Mouse (Mus musculus): Measurements from ENCODE around the gene Gm8246.
"Not testable (repeated sequence)": the region's sequence is repeated elsewhere in the genome, so short reads cannot be mapped to it uniquely, and the experiment has no call there.

Gm8246 gene

GRCm38 (mm10) chr14:5477730-5478129 lies at the start of gene Gm8246:
TSS of gene Gm8246 (minus strand) at chr14:5477830.
- not testable (repeated sequence) for DNase-seq (ENCODE audit: low read depth, low spot score)

- DNase-seq (ENCODE audit: low read depth, low spot score) = not testable (repeated sequence)
Observed at GRCm38 (mm10) chr14:5501374-5501773, 23.7 kb upstream of the Gm8246 start, which contains the start of gene Gm3488. TSS of gene Gm3488 (plus strand) at chr14:5501674.

GRCm38 (mm10) chr14:5483907-5484306 lies 6.3 kb upstream of the Gm8246 start, which contains the start of gene Gm3187:
TSS of gene Gm3187 (plus strand) at chr14:5484207.
- not testable (repeated sequence) for DNase-seq (ENCODE audit: low read depth, low spot score)

- not testable (repeated sequence) for DNase-seq (ENCODE audit: low read depth, low spot score)
Observed at GRCm38 (mm10) chr14:5460469-5460868, 17.2 kb downstream of the Gm8246 start.

- not testable (repeated sequence) for DNase-seq (ENCODE audit: low read depth, low spot score)
Observed at GRCm38 (mm10) chr14:5455367-5455766, 22.3 kb downstream of the Gm8246 start, which contains the start of gene Gm3194. TSS of gene Gm3194 (minus strand) at chr14:5455467.

All from R1 (cell line).